Mouse (Mus musculus) ES-E14 (cell line): ENCODE data around the gene Spcs1. TPM values are rescaled to one million over a fixed set of nuclear protein-coding genes. Genes with fewer than 3 reads are reported as not detected.

Experiments
- DNase-seq: peaks from one replicate; pipeline ENCODE4 v3.0.0-alpha.2; 2013; ENCODE audit warnings: low read depth, low spot score
- H3K27ac ChIP-seq: 2 replicates; pipeline ENCODE4 v1.5.1; 2012; ENCODE audit warnings: low read depth, mild to moderate bottlenecking, low read length, moderate library complexity, mixed read lengths; ENCODE audit not compliant: poor library complexity, insufficient read depth, severe bottlenecking
- H3K36me3 ChIP-seq: 2 replicates; pipeline ENCODE4 v1.6.1; 2012; ENCODE audit warnings: mild to moderate bottlenecking, low read length, moderate library complexity, mixed read lengths; ENCODE audit not compliant: control insufficient read depth, poor library complexity, insufficient read depth, severe bottlenecking
- H3K4me1 ChIP-seq, 2 experiments: fragments of 150-350 bp in 1 of 2; sonication (generic) in 1 of 2; 2 replicates each; pipeline ENCODE4 v1.6.1; 2012; ENCODE audit warnings: low read length in 2 of 2, mild to moderate bottlenecking in 1 of 2, mixed read lengths in 1 of 2; ENCODE audit not compliant: control insufficient read depth in 2 of 2, insufficient read depth in 2 of 2, poor library complexity in 1 of 2
- H3K4me3 ChIP-seq, 2 experiments: fragments of 150-350 bp in 1 of 2; sonication (generic) in 1 of 2; 2 replicates each; pipeline ENCODE4 v1.5.1; 2012; ENCODE audit warnings: low read length in 2 of 2, low read depth in 1 of 2, mild to moderate bottlenecking in 1 of 2, mixed read lengths in 1 of 2; ENCODE audit not compliant: insufficient read depth in 1 of 2, poor library complexity in 1 of 2, severe bottlenecking in 1 of 2
- H3K9ac ChIP-seq: 2 replicates; pipeline ENCODE4 v1.6.1; 2012; ENCODE audit warnings: low read depth, mild to moderate bottlenecking, low read length, mixed read lengths; ENCODE audit not compliant: poor library complexity, insufficient read depth, severe bottlenecking
- H3K9me3 ChIP-seq: fragments of 150-350 bp; sonication (generic); 2 replicates; pipeline ENCODE4 v1.6.1; 2012; ENCODE audit warnings: low read depth, mild to moderate bottlenecking, low read length; ENCODE audit not compliant: control insufficient read depth, insufficient read depth
- CHD2 ChIP-seq: IDR thresholded peaks from 2 replicates; pipeline ENCODE4 v1.6.1; 2014; ENCODE audit warnings: mild to moderate bottlenecking, low read depth, low read length, inconsistent platforms
- HCFC1 ChIP-seq: IDR thresholded peaks from 2 replicates; pipeline ENCODE4 v1.6.1; 2012; ENCODE audit warnings: low read length, inconsistent platforms, borderline replicate concordance; ENCODE audit not compliant: insufficient read depth
- MAFK ChIP-seq: IDR thresholded peaks from 2 replicates; pipeline ENCODE4 v1.6.1; 2014; ENCODE audit warnings: mild to moderate bottlenecking, low read depth, low read length, inconsistent platforms; ENCODE audit not compliant: insufficient read depth
- ZC3H11A ChIP-seq: IDR thresholded peaks from 2 replicates; pipeline ENCODE4 v1.6.1; 2012; ENCODE audit warnings: low read depth, mild to moderate bottlenecking, inconsistent platforms, low read length, borderline replicate concordance
- ZNF384 ChIP-seq: IDR thresholded peaks from 2 replicates; pipeline ENCODE4 v1.6.1; 2012; ENCODE audit warnings: low read depth, low read length, inconsistent platforms
- in situ Hi-C, 2 experiments: fragments of 600-800 bp; cut with MboI; formaldehyde crosslinking; loops; one replicate each; pipeline ENCODE4 v1.15.1; 2025; ENCODE audit warnings: low sequenced_read_pairs in 2 of 2, inconsistent platforms in 1 of 2; ENCODE audit not compliant: unreplicated experiment in 2 of 2
- total RNA-seq: library from RNA; depleted of rRNA; stranded (reverse); fragments of 300-350 nt; gene quantifications from 2 replicates; pipeline ENCODE4 v1.2.3, GENCODE M21; 2012

Gene Spcs1
- total RNA-seq, 1 experiment: 182 TPM

GRCm38 (mm10) chr14:31022579-31022978, 21.1 kb upstream of the Spcs1 start:
- Histone ChIP-seq H3K36me3 (peaks cover 9% of the 10 kb centered on the region), H3K27ac (no peak overlapping the region), H3K4me1 (peaks cover 1 to 2% of the 10 kb centered on the region in 2 experiments; a peak in 2 of 4 replicates), H3K4me3 (no peak overlapping the region), H3K9ac (no peak overlapping the region; the same call in 1 of the 2 replicates), H3K9me3 (no peaks in the 10 kb centered on the region)
- TF ChIP-seq MAFK (no peak), ZC3H11A (no peak)
- DNase-seq: no peak
- in situ Hi-C loops: no loop called here

DNA sequence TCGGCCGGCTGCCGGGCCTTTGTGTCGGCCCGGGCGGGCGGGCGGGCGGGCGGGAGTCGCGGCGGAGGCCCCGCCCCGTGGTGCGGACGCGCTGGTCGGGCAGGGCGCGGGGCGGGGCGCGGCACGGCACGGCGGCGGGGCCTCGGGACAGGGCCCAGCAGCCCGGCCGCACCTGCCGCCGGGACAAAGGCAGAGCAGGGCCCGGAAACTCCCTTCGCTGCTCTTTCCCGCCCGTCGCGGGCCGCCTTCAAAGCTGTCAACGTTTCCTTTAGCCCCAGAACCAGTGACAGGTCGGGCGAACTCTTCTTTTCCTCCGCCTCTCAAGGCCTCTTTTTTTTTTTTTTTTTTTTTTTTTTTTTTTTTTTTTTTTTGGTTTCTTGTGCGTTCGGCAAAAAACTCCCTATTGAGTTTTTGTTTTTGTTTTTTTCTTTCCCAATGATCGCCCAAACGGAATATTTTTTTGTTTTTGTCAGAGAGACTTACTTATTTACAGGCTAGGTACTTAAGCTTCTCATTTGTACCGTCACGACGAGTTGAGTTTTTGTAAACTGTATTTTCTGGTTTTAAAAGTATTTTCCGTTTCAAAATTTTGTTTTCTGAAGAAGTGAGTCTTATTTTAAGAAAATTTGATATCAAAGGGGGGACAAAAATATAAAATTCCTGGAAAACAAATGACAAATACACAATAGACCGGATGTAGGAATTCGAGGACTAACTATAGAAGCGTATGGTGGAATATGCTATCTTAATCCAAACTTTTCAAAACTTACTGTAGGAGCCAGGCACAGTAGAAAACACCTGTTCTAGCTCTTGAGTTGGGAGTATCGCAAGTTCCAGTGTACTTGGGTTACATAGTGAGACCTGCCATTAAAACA, 18.1 kb upstream of the Spcs1 start:
- H3K36me3 ChIP-seq: peaks cover 32% of the 10 kb centered on the region
- TF ChIP-seq ZC3H11A: no peak
- peak; percentile 44; the same call in 1 of the 2 replicates for TF ChIP-seq HCFC1
- TF ChIP-seq CHD2: no peak
- TF ChIP-seq MAFK: no peak
- peak; percentile 95 for TF ChIP-seq ZNF384
- no peaks in the 10 kb centered on the region for H3K9me3 ChIP-seq
- peak overlapping the region; percentile 90 to 92 for H3K4me3 ChIP-seq
- peak overlapping the region; percentile 88 for H3K9ac ChIP-seq
- peak; percentile 41 for DNase-seq
- in situ Hi-C loops: no loop called here
- H3K27ac ChIP-seq: peak overlapping the region; percentile 82
- H3K4me1 ChIP-seq: peaks cover 4% of the 10 kb centered on the region in 2 experiments

DNA sequence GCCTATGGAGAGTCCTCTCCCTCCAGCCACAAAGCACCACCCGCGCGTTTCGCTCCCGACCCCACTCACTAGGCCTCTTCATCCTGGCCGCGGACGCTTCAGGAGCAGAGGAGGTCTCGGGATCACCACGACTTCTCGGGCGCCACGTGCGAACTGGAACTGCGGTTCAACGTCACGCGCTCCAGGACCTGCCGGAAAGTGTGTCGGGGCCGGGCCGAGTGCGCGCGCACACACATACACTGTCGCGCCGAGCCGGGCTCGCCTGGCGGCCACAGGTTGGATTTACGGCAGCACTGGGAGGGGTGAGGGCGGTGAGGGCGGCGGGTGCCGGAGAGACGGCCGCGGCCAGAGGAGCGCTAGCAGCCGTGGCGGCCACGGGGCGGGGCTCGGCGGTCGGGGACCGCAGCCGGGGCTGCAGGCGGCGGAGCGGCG, 17.4 kb upstream of the Spcs1 start, which contains the start of the genes Pbrm1 and Gnl3:
Gene Pbrm1 (plus strand): TSS at position 279 of the 432 bp plus-strand sequence.
Gene Gnl3 (minus strand): TSS at position 293 of the 432 bp plus-strand sequence.
- TF ChIP-seq ZNF384: no peak
- TF ChIP-seq MAFK: no peak
- peak; percentile 64; the same call in 1 of the 2 replicates for TF ChIP-seq HCFC1
- no peak; the same call in 1 of the 2 replicates for TF ChIP-seq CHD2
- peaks cover 38% of the 10 kb centered on the region for H3K36me3 ChIP-seq

GRCm38 (mm10) chr14:31017854-31018253, 16.4 kb upstream of the Spcs1 start:
- in situ Hi-C loops: no loop called here
- TF ChIP-seq HCFC1: 0 out of 2 replicates have a peak, but pooled peaks have one; percentile 33
- 0 out of 2 replicates have a peak, but pooled peaks have one; percentile 34 for TF ChIP-seq CHD2
- TF ChIP-seq ZNF384: no peak
- peaks cover 46% of the 10 kb centered on the region for H3K36me3 ChIP-seq
- H3K9ac ChIP-seq: peak overlapping the region; percentile 99
- no peak overlapping the region; the same call in 1 of the 2 replicates for H3K27ac ChIP-seq
- H3K4me3 ChIP-seq: peak overlapping the region; percentile 92 to 96
- no peaks in the 10 kb centered on the region for H3K9me3 ChIP-seq
- DNase-seq: no peak
- peaks cover 4% of the 10 kb centered on the region in 2 experiments for H3K4me1 ChIP-seq

More for the DNA sequence above, 17.4 kb upstream of the Spcs1 start, which contains the start of the genes Pbrm1 and Gnl3:
- Histone ChIP-seq H3K9ac (peak within 1 kb of the TSS; percentile 99), H3K9me3 (no peaks in the 10 kb centered on the region), H3K4me3 (peak within 1 kb of the TSS; percentile 92 to 96), H3K27ac (peak within 1 kb of the TSS; percentile 87), H3K4me1 (peaks cover 4% of the 10 kb centered on the region in 2 experiments)
- in situ Hi-C loops: no loop called here
- DNase-seq: peak; percentile 89
